Mouse (Mus musculus) cerebellum, adult 2 months (tissue): Measurements from ENCODE around the gene Tspan33.

Source experiments
- CTCF ChIP-seq: fragments of 200-500 bp; IDR thresholded peaks from 2 replicates; pipeline ENCODE4 v1.5.1; 2011; ENCODE audit warnings: low read depth, mild to moderate bottlenecking, control low read depth, low read length, moderate library complexity, borderline replicate concordance; ENCODE audit not compliant: insufficient read depth
- POLR2A ChIP-seq: fragments of 200-500 bp; IDR thresholded peaks from 2 replicates; pipeline ENCODE4 v1.6.1; 2011; ENCODE audit warnings: low read length, control low read depth, borderline replicate concordance; ENCODE audit not compliant: insufficient read depth

DNA sequence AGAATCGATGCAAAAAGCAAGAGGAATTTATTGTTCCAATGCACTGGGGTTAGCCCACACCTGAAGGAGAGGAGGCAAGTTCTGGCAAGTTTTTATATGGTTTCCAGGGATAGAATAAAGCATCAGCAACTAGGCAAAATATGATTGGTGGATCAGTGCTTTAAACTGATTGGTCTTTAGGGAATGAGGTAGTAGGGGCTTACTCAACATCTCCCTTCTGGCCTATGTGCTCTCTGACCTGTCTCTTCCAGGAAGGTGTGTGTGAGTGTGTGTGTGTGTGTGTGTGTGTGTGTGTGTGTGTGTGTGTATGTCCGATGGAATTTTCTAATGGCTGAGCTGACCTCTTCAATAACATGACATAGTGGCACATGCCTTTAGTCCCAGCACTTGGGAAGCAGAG lies 34.1 kb upstream of the Tspan33 start:
- no peak for TF ChIP-seq CTCF
- TF ChIP-seq POLR2A: no peak
